Mouse (Mus musculus): ENCODE data around the gene Gm21800. TPM values are rescaled to one million over a fixed set of nuclear protein-coding genes. Genes with fewer than 3 reads are reported as not detected.
"Not testable (repeated sequence)": the region's sequence is repeated elsewhere in the genome, so short reads cannot be mapped to it uniquely, and the experiment has no call there.

Gm21800 gene
- not detected in 2 replicates for polyA plus RNA-seq (2016; fragmentation: Nextera tagmentation; extraction: Ambion mirVana)

GRCm38 (mm10) chrY:41406198-41406597 lies at the start of gene Gm21800:
Gm21800 (plus strand) TSS chrY:41406498.
- H3K36me3 ChIP-seq; H3K27ac ChIP-seq (ENCODE audit: poor library complexity, severe bottlenecking); H3K4me3 ChIP-seq; H3K27me3 ChIP-seq (replicated peaks); H3K9me3 ChIP-seq (replicated peaks); ATAC-seq (ENCODE audit: insufficient number of reproducible peaks, low FRiP score); H3K4me2 ChIP-seq; H3K9ac ChIP-seq; H3K4me1 ChIP-seq (replicated peaks): not testable (repeated sequence)
- 50% methylated on average over 1 of the region's 3 CpGs for WGBS
